Mouse (Mus musculus): ENCODE data around the gene Lrrc2. TPM values are rescaled to one million over a fixed set of nuclear protein-coding genes. Genes with fewer than 3 reads are reported as not detected.

Lrrc2 gene
- polyA plus RNA-seq, 1 experiment: 0.02 TPM

GRCm38 (mm10) chr9:110933850-110934437 lies 17.4 kb upstream of the Lrrc2 start:
- 93% methylated on average over 12 of the region's 12 CpGs for WGBS

GRCm38 (mm10) chr9:110935941-110936340 lies 15.4 kb upstream of the Lrrc2 start:
- Histone ChIP-seq H3K4me3 (ENCODE audit: extremely low read depth, insufficient read depth, insufficient read length) (no peak overlapping the region), H3K4me1 (ENCODE audit: control insufficient read depth, insufficient read depth, insufficient read length) (no peaks in the 10 kb centered on the region), H3K36me3 (ENCODE audit: control insufficient read depth, insufficient read depth, low read length) (no peaks in the 10 kb centered on the region), H3K27ac (ENCODE audit: insufficient read depth, low read length) (no peak overlapping the region), H3K27me3 (ENCODE audit: control insufficient read depth, insufficient read depth, low read length) (no peaks in the 10 kb centered on the region)
- 89% methylated on average over 7 of the region's 7 CpGs for WGBS
- no peak for DNase-seq (ENCODE audit: low read depth in 1 of 2, low spot score in 2 of 2)
- TF ChIP-seq CTCF (IDR thresholded peaks at IDR 0.05; ENCODE audit: extremely low read depth, insufficient read depth, insufficient read length, insufficient replicate concordance) (no peak), POLR2A (IDR thresholded peaks at IDR 0.05; ENCODE audit: low read depth, low read length) (no peak)

More at GRCm38 (mm10) chr9:110933850-110934437, 17.4 kb upstream of the Lrrc2 start:
- no peak for DNase-seq (ENCODE audit: low read depth in 1 of 2, low spot score in 2 of 2)
- Histone ChIP-seq H3K4me3 (ENCODE audit: extremely low read depth, insufficient read depth, insufficient read length) (no peak overlapping the region), H3K27ac (ENCODE audit: insufficient read depth, low read length) (no peak overlapping the region), H3K36me3 (ENCODE audit: control insufficient read depth, insufficient read depth, low read length) (no peaks in the 10 kb centered on the region), H3K4me1 (ENCODE audit: control insufficient read depth, insufficient read depth, insufficient read length) (no peaks in the 10 kb centered on the region), H3K27me3 (ENCODE audit: control insufficient read depth, insufficient read depth, low read length) (no peaks in the 10 kb centered on the region)
- TF ChIP-seq POLR2A (IDR thresholded peaks at IDR 0.05; ENCODE audit: low read depth, low read length): no peak
- TF ChIP-seq CTCF (IDR thresholded peaks at IDR 0.05; ENCODE audit: extremely low read depth, insufficient read depth, insufficient read length, insufficient replicate concordance): no peak

GRCm38 (mm10) chr9:110937506-110938490 lies 13.5 kb upstream of the Lrrc2 start:
- H3K27me3 ChIP-seq (ENCODE audit: control insufficient read depth, insufficient read depth, low read length): no peaks in the 10 kb centered on the region
- 77% methylated on average over 12 of the region's 12 CpGs for WGBS
- H3K36me3 ChIP-seq (ENCODE audit: control insufficient read depth, insufficient read depth, low read length): no peaks in the 10 kb centered on the region
- no peaks in the 10 kb centered on the region for H3K4me1 ChIP-seq (ENCODE audit: control insufficient read depth, insufficient read depth, insufficient read length)
- DNase-seq (ENCODE audit: low read depth in 1 of 2, low spot score in 2 of 2): no peak
- H3K4me3 ChIP-seq (ENCODE audit: extremely low read depth, insufficient read depth, insufficient read length): no peak overlapping the region
- H3K27ac ChIP-seq (ENCODE audit: insufficient read depth, low read length): no peak overlapping the region
- TF ChIP-seq POLR2A (IDR thresholded peaks at IDR 0.05; ENCODE audit: low read depth, low read length) (no peak), CTCF (IDR thresholded peaks at IDR 0.05; ENCODE audit: extremely low read depth, insufficient read depth, insufficient read length, insufficient replicate concordance) (no peak)

- Histone ChIP-seq H3K27me3 (ENCODE audit: control insufficient read depth, insufficient read depth, low read length) (no peaks in the 10 kb centered on the region), H3K4me1 (ENCODE audit: control insufficient read depth, insufficient read depth, insufficient read length) (no peaks in the 10 kb centered on the region; the same call in 1 of the 2 replicates), H3K27ac (ENCODE audit: insufficient read depth, low read length) (no peak overlapping the region), H3K4me3 (ENCODE audit: extremely low read depth, insufficient read depth, insufficient read length) (no peak overlapping the region), H3K36me3 (ENCODE audit: control insufficient read depth, insufficient read depth, low read length) (no peaks in the 10 kb centered on the region)
- DNase-seq (ENCODE audit: low read depth in 1 of 2, low spot score in 2 of 2): no peak
- TF ChIP-seq CTCF (IDR thresholded peaks at IDR 0.05; ENCODE audit: extremely low read depth, insufficient read depth, insufficient read length, insufficient replicate concordance) (no peak), POLR2A (IDR thresholded peaks at IDR 0.05; ENCODE audit: low read depth, low read length) (no peak)
- WGBS: 57% methylated on average over 13 of the region's 13 CpGs
Measured at GRCm38 (mm10) chr9:110944265-110944664, 7.1 kb upstream of the Lrrc2 start.

GRCm38 (mm10) chr9:110945343-110945742 lies 6.0 kb upstream of the Lrrc2 start:
- no peak overlapping the region for H3K4me3 ChIP-seq (ENCODE audit: extremely low read depth, insufficient read depth, insufficient read length)
- H3K4me1 ChIP-seq (ENCODE audit: control insufficient read depth, insufficient read depth, insufficient read length): no peaks in the 10 kb centered on the region; the same call in 1 of the 2 replicates
- H3K36me3 ChIP-seq (ENCODE audit: control insufficient read depth, insufficient read depth, low read length): no peaks in the 10 kb centered on the region
- H3K27me3 ChIP-seq (ENCODE audit: control insufficient read depth, insufficient read depth, low read length): no peaks in the 10 kb centered on the region
- 47% methylated on average over 18 of the region's 18 CpGs for WGBS
- DNase-seq (ENCODE audit: low read depth in 1 of 2, low spot score in 2 of 2): no peak
- no peak overlapping the region for H3K27ac ChIP-seq (ENCODE audit: insufficient read depth, low read length)
- TF ChIP-seq CTCF (IDR thresholded peaks at IDR 0.05; ENCODE audit: extremely low read depth, insufficient read depth, insufficient read length, insufficient replicate concordance): no peak
- TF ChIP-seq POLR2A (IDR thresholded peaks at IDR 0.05; ENCODE audit: low read depth, low read length): no peak

- no peaks in the 10 kb centered on the region for H3K27me3 ChIP-seq (ENCODE audit: control insufficient read depth, insufficient read depth, low read length)
- H3K27ac ChIP-seq (ENCODE audit: insufficient read depth, low read length): peak within 1 kb of the TSS; percentile 69
- TF ChIP-seq POLR2A (IDR thresholded peaks at IDR 0.05; ENCODE audit: low read depth, low read length) (no peak), CTCF (IDR thresholded peaks at IDR 0.05; ENCODE audit: extremely low read depth, insufficient read depth, insufficient read length, insufficient replicate concordance) (no peak)
- no peaks in the 10 kb centered on the region; the same call in 1 of the 2 replicates for H3K4me1 ChIP-seq (ENCODE audit: control insufficient read depth, insufficient read depth, insufficient read length)
- no peaks in the 10 kb centered on the region for H3K36me3 ChIP-seq (ENCODE audit: control insufficient read depth, insufficient read depth, low read length)
- WGBS: 41% methylated on average over 11 of the region's 11 CpGs
- no peak for DNase-seq (ENCODE audit: low read depth in 1 of 2, low spot score in 2 of 2)
- H3K4me3 ChIP-seq (ENCODE audit: extremely low read depth, insufficient read depth, insufficient read length): no peak within 1 kb of the TSS
Measured at GRCm38 (mm10) chr9:110945926-110946325, 5.4 kb upstream of the Lrrc2 start, which contains the start of gene Tdgf1. Gene Tdgf1, minus strand, starts transcription at chr9:110946158.
